Mouse (Mus musculus): ENCODE data around the gene Bub1.

- TF ChIP-seq CTCF (IDR thresholded peaks at IDR 0.05; ENCODE audit: low read depth): no peak
- no peak for TF ChIP-seq EP300 (IDR thresholded peaks at IDR 0.05; ENCODE audit: low read depth)
These were observed 9.7 kb upstream of the Bub1 start for GRCm38 (mm10) chr2:127841402-127841801.
